Mouse (Mus musculus) lung, adult 18-20 months (tissue): ENCODE measurements around the gene Serpina1b.
"Not testable (repeated sequence)": the region's sequence is repeated elsewhere in the genome, so short reads cannot be mapped to it uniquely, and the experiment has no call there.

Source experiments
- DNase-seq, 2 experiments: peaks; one replicate each; pipeline ENCODE4 v3.0.0; 2022; ENCODE audit warnings: mixed read lengths in 2 of 2

Gene Serpina1b

GRCm38 (mm10) chr12:103700144-103700750, 129.9 kb downstream of the Serpina1b start:
- no peak for DNase-seq

DNA sequence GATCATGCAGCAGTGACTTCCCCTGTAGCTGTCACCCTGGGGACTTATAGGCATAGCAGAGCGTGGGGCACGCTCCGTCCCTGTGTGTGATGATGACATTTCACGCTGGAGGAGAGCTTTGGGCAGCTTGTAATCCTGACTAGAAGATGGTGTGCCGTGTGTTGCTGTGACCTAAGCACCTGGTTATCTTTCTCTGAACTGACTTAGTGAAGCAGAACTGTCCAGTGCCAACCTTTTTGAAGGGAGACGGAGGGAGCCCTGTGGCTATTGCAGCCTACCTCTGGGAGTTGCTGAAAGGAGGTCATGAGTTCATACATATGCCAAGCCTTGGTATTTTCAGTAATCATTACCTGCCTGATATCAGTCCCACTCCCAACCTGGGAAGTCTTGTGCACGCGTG, 134.7 kb downstream of the Serpina1b start, which contains the start of gene Serpina1f:
Gene Serpina1f, minus strand, starts transcription at position 101 of the 400 bp plus-strand sequence.
- DNase-seq = no peak

DNA sequence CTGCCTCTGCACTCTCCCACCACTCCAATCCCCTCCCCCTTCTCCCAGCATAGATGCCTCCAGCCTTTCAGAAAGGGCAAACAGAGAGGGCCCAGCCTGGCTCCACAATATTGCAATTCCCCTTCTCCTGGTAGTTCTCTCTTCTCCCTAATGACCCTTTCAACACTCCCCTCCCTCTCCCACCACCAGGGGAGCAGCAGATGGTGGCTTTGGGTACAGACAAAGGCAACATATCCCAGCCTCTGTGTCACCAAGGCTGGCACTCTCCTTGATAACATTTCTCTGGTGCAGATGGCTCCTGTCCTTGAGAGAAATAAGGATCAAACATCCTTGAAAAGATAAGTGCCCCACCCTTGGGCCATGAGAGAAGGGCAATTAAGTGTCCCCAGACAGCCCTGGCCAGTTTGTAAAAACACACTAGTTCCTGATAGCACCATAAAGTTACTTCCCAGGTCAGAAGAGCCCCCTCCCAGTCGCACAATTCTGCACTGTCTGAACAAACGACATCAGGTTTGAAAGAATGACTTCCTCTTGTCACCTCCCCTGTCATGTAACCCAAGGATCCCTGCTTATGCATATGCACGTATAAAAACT, 141.9 kb downstream of the Serpina1b start:
- no peak for DNase-seq

DNA sequence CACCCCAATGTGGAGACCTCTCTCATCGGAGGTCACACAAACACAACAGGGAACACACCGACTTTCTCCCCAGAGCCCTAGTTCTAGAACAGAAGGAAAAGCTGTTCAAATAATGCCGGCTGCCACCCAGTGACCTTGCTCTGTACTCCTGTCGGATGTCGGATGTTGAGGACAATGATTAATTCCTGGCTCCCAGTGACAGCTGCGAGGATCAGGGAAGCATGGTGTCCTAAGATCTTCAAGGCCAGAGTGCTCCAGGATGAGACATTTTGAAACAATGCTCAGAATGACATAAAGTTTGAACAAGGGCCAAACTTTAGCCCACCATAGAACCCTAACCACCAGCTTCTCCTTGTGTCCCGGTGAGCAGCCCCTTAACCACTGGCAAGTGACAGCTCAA, 143.2 kb downstream of the Serpina1b start:
- no peak for DNase-seq

DNA sequence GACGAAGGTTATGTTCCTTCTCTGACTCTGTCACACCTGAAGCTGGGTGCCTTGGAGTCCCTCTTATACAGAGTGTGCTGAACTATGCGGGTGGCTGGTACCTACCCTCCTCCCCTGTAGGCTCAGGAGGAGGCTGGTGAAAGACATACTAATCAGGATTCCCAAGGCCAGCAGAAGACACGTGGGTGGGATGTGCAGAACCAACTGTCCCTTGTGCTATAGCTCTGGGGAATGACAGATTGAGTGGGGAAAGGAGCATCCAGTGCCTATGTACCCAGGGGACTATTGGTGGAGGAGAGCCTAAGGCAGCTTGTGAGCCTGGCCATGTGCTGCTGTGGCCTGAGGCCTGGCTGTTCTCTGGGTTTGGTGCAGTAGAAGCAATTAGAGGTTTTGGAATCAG, 144.1 kb downstream of the Serpina1b start:
- no peak for DNase-seq

GRCm38 (mm10) chr12:103685386-103685785, 144.8 kb downstream of the Serpina1b start:
- no peak for DNase-seq

DNA sequence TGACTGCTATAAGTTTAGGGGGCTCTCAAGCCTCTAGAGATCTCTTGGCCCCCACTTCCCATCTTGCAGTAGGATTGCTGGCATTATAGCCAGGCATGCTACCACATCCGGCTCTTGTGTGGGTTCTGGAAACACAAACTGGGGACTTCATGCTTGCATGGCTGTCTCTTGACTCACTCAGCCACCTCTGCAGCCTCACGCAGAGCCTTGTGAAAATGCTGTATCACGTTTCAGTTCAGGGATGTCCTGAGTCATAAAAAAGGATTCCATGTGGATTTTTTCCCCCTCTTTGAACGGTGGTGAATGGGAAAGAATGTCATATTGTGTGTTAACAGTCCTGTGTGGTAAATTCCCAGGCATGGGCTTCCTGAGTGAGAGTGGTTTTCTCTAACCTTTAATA, 146.4 kb downstream of the Serpina1b start:
- no peak for DNase-seq

DNA sequence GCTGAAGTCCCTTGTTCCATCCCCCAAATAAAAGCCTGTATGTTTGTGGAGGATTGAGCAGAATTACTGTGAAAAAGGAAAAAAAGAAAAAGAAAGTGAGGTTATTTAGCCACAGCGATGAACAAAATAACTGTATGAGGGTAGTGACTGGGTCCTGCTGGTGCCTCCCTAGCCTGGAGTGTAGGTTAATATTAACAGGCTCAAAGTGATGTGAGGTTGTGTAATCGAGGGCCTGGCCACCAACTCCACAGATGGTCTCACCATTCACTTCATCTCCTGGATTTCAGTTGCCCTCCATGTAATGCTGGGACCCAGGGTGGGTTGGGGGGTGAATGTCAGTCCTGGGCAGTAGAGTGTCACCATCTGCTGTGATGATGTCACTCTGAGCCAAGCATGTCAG, 148.4 kb downstream of the Serpina1b start:
- no peak for DNase-seq

DNA sequence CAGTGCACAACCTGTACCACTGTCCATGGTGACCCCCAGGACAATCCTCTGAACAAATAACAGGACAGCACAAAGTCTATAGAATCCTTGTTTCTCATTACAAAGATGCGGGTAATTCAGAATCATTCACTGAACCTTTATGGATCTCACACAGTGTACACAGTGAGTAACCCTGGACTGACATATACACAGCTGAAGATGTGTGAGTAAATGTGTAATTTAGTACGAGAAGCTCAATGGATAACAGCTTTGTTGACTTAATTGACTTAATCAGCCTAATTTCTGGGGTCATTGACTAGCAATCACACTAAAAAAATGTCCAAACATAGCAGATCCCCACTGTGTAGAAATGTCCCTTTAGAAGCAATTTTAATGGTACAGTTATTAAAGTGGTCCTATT, 149.0 kb downstream of the Serpina1b start:
- no peak for DNase-seq

- not testable (repeated sequence) for DNase-seq
These were observed 150.3 kb downstream of the Serpina1b start for GRCm38 (mm10) chr12:103679853-103680252.
